Mouse (Mus musculus): ENCODE measurements at regions not wholly inside any gene's neighbourhood (a gene's known extent, or its start where the extent isn't known, plus 50 kb on each side); places are given as distances from the start of the nearest gene placed in this dataset.

DNA sequence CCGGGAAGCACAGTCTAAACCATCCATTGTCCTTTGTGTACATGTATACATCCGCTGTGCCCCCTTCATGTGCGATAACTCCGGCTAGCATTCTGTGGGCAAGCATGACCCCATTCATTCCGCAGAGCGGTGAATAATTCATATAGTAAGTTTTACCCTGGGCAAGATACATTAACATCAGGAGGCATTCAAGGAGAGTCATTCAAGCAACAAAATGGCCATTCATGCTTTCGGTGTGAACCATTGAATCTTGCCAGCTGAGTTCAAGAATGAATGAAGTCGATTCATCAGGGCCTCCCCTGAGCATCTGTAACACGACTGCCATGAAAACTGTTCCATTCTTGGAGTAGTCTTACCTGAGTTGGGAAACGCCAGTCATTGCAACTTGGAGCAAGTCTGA is 113.5 kb downstream of the Zfp365 start:
- Histone ChIP-seq H3K4me1 (ENCODE audit: control insufficient read depth, insufficient read depth) (no peaks in the 10 kb centered on the region), H3K36me3 (replicated peaks; ENCODE audit: control insufficient read depth, insufficient read depth, low read length) (no peaks in the 10 kb centered on the region), H3K4me2 (ENCODE audit: low read depth, low read length) (no peak overlapping the region), H3K27ac (ENCODE audit: low read depth) (no peak overlapping the region), H3K27me3 (ENCODE audit: control insufficient read depth, insufficient read depth, low read length) (no peaks in the 10 kb centered on the region), H3K4me3 (ENCODE audit: low read depth, low read length) (no peak overlapping the region), H3K9me3 (replicated peaks; ENCODE audit: control insufficient read depth, low read length) (no peaks in the 10 kb centered on the region), H3K9ac (replicated peaks; ENCODE audit: low read depth, low read length) (no peak overlapping the region)
- DNase-seq (ENCODE audit: low spot score) (no peak), ATAC-seq (ENCODE audit: insufficient read depth, low read depth) (no peak)
- 82% methylated on average over 10 of the region's 10 CpGs for WGBS
- TF ChIP-seq EP300 (IDR thresholded peaks at IDR 0.05; ENCODE audit: low read depth) (no peak), CTCF (IDR thresholded peaks at IDR 0.05; ENCODE audit: low read depth) (no peak)

- Histone ChIP-seq H3K4me2 (ENCODE audit: low read depth, low read length) (no peak overlapping the region), H3K4me1 (ENCODE audit: control insufficient read depth, insufficient read depth) (no peaks in the 10 kb centered on the region), H3K27ac (ENCODE audit: low read depth) (no peak overlapping the region), H3K9me3 (replicated peaks; ENCODE audit: control insufficient read depth, low read length) (no peaks in the 10 kb centered on the region), H3K9ac (replicated peaks; ENCODE audit: low read depth, low read length) (no peak overlapping the region), H3K36me3 (replicated peaks; ENCODE audit: control insufficient read depth, insufficient read depth, low read length) (no peaks in the 10 kb centered on the region), H3K27me3 (ENCODE audit: control insufficient read depth, insufficient read depth, low read length) (no peaks in the 10 kb centered on the region), H3K4me3 (ENCODE audit: low read depth, low read length) (no peak overlapping the region)
- ATAC-seq (ENCODE audit: insufficient read depth, low read depth) (no peak), DNase-seq (ENCODE audit: low spot score) (no peak)
- TF ChIP-seq CTCF (IDR thresholded peaks at IDR 0.05; ENCODE audit: low read depth) (no peak), EP300 (IDR thresholded peaks at IDR 0.05; ENCODE audit: low read depth) (no peak)
- WGBS, result 63% methylated on average over 3 of the region's 3 CpGs
Measured at GRCm38 (mm10) chr10:67793206-67793605, 119.3 kb downstream of the Zfp365 start.

- DNase-seq (ENCODE audit: low spot score), result no peak
- no peaks in the 10 kb centered on the region for H3K36me3 ChIP-seq (replicated peaks; ENCODE audit: control insufficient read depth, insufficient read depth, low read length)
- H3K9ac ChIP-seq (replicated peaks; ENCODE audit: low read depth, low read length), result no peak overlapping the region
- no peaks in the 10 kb centered on the region for H3K4me1 ChIP-seq (ENCODE audit: control insufficient read depth, insufficient read depth)
- no peak for ATAC-seq (ENCODE audit: insufficient read depth, low read depth)
- 73% methylated on average over 12 of the region's 12 CpGs for WGBS
- H3K4me2 ChIP-seq (ENCODE audit: low read depth, low read length), result no peak overlapping the region
- no peak overlapping the region for H3K4me3 ChIP-seq (ENCODE audit: low read depth, low read length)
- TF ChIP-seq CTCF (IDR thresholded peaks at IDR 0.05; ENCODE audit: low read depth) (no peak), EP300 (IDR thresholded peaks at IDR 0.05; ENCODE audit: low read depth) (no peak)
- H3K9me3 ChIP-seq (replicated peaks; ENCODE audit: control insufficient read depth, low read length), result no peaks in the 10 kb centered on the region
- H3K27ac ChIP-seq (ENCODE audit: low read depth), result no peak overlapping the region
- H3K27me3 ChIP-seq (ENCODE audit: control insufficient read depth, insufficient read depth, low read length), result no peaks in the 10 kb centered on the region
Measured at GRCm38 (mm10) chr10:67789651-67790050, 122.8 kb downstream of the Zfp365 start.

GRCm38 (mm10) chr10:67788116-67788515 is 124.3 kb downstream of the Zfp365 start:
- H3K9ac ChIP-seq (replicated peaks; ENCODE audit: low read depth, low read length), result no peak overlapping the region
- H3K27ac ChIP-seq (ENCODE audit: low read depth), result no peak overlapping the region
- H3K4me3 ChIP-seq (ENCODE audit: low read depth, low read length), result no peak overlapping the region
- no peak for DNase-seq (ENCODE audit: low spot score)
- no peaks in the 10 kb centered on the region for H3K9me3 ChIP-seq (replicated peaks; ENCODE audit: control insufficient read depth, low read length)
- WGBS, result 58% methylated on average over 6 of the region's 6 CpGs
- TF ChIP-seq EP300 (IDR thresholded peaks at IDR 0.05; ENCODE audit: low read depth) (no peak), CTCF (IDR thresholded peaks at IDR 0.05; ENCODE audit: low read depth) (no peak)
- no peak for ATAC-seq (ENCODE audit: insufficient read depth, low read depth)
- H3K36me3 ChIP-seq (replicated peaks; ENCODE audit: control insufficient read depth, insufficient read depth, low read length), result no peaks in the 10 kb centered on the region
- H3K27me3 ChIP-seq (ENCODE audit: control insufficient read depth, insufficient read depth, low read length), result no peaks in the 10 kb centered on the region
- no peaks in the 10 kb centered on the region for H3K4me1 ChIP-seq (ENCODE audit: control insufficient read depth, insufficient read depth)
- H3K4me2 ChIP-seq (ENCODE audit: low read depth, low read length), result no peak overlapping the region

- Histone ChIP-seq H3K27ac (ENCODE audit: low read depth) (no peak overlapping the region), H3K27me3 (ENCODE audit: control insufficient read depth, insufficient read depth, low read length) (no peaks in the 10 kb centered on the region), H3K4me2 (ENCODE audit: low read depth, low read length) (no peak overlapping the region), H3K9ac (replicated peaks; ENCODE audit: low read depth, low read length) (no peak overlapping the region), H3K9me3 (replicated peaks; ENCODE audit: control insufficient read depth, low read length) (no peaks in the 10 kb centered on the region), H3K4me1 (ENCODE audit: control insufficient read depth, insufficient read depth) (no peaks in the 10 kb centered on the region), H3K36me3 (replicated peaks; ENCODE audit: control insufficient read depth, insufficient read depth, low read length) (no peaks in the 10 kb centered on the region), H3K4me3 (ENCODE audit: low read depth, low read length) (no peak overlapping the region)
- ATAC-seq (ENCODE audit: insufficient read depth, low read depth) (no peak), DNase-seq (ENCODE audit: low spot score) (no peak)
- TF ChIP-seq EP300 (IDR thresholded peaks at IDR 0.05; ENCODE audit: low read depth) (no peak), CTCF (IDR thresholded peaks at IDR 0.05; ENCODE audit: low read depth) (no peak)
- WGBS, result 52% methylated on average over 2 of the region's 2 CpGs
Measured at GRCm38 (mm10) chr10:67785563-67785962, 126.9 kb downstream of the Zfp365 start.

DNA sequence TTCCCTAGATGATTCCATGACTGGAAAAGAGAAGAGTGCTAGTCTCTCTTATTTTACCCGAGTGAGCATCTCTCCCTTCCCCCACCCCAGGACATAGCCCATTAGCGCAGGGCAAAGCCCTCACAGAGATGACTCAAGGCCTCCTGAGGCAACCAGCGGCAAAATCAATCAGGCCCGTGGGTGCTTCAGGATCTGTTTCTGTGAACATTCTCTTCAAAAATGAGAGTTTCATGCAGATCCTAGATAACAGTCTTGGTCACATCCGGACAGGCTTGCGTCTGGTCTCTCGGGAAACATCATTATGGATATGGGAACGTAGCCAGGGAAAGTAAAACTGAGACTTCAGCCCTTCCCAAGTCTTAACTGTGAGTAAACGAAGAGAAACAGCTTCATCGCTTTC is 134.1 kb downstream of the Zfp365 start:
- Histone ChIP-seq H3K9ac (replicated peaks; ENCODE audit: low read depth, low read length) (no peak overlapping the region), H3K9me3 (replicated peaks; ENCODE audit: control insufficient read depth, low read length) (no peaks in the 10 kb centered on the region), H3K4me3 (ENCODE audit: low read depth, low read length) (no peak overlapping the region), H3K36me3 (replicated peaks; ENCODE audit: control insufficient read depth, insufficient read depth, low read length) (no peaks in the 10 kb centered on the region), H3K27ac (ENCODE audit: low read depth) (peak overlapping the region; percentile 51), H3K4me1 (ENCODE audit: control insufficient read depth, insufficient read depth) (no peaks in the 10 kb centered on the region), H3K4me2 (ENCODE audit: low read depth, low read length) (no peak overlapping the region), H3K27me3 (ENCODE audit: control insufficient read depth, insufficient read depth, low read length) (no peaks in the 10 kb centered on the region)
- TF ChIP-seq EP300 (IDR thresholded peaks at IDR 0.05; ENCODE audit: low read depth), result no peak
- TF ChIP-seq CTCF (IDR thresholded peaks at IDR 0.05; ENCODE audit: low read depth), result no peak
- ATAC-seq (ENCODE audit: insufficient read depth, low read depth) (no peak), DNase-seq (ENCODE audit: low spot score) (peak; percentile 28)
- 60% methylated on average over 10 of the region's 10 CpGs for WGBS

Measured in heart, postnatal 0 days (tissue).